Mouse (Mus musculus): ENCODE data around the gene Etfb. TPM values are rescaled to one million over a fixed set of nuclear protein-coding genes. Genes with fewer than 3 reads are reported as not detected.

Etfb gene
- total RNA-seq, 4 experiments from 2014 or later, result 59.8 to 75.6 (median 69.4) TPM

DNA sequence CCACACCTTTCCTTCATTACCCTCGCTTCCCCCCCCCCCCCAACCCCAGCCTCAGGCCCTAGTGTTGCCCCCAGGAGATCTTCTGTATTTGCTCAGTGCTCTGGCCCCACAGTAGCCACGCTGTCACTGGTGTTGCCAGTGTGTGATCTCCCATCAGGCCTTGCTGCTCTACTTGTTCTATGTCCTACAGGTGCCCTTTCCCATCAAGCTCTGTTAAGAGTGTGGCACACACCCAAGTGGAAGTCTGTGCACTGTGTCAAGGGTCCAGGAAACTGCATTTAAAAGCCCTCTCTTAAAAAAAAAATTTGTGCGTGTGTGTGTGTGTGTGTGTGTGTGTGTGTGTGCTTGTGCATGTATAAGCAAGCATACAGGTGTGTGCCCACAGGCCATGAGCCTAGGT lies 4.4 kb downstream of the Etfb start:
- no peak for DNase-seq (ENCODE audit: low spot score in 2 of 2)

- DNase-seq (ENCODE audit: low spot score in 2 of 2), result no peak
Measured at GRCm38 (mm10) chr7:43449811-43450210, 5.9 kb downstream of the Etfb start.

GRCm38 (mm10) chr7:43451726-43452125 lies 7.8 kb downstream of the Etfb start:
- DNase-seq (ENCODE audit: low spot score in 2 of 2), result no peak

- no peak for DNase-seq (ENCODE audit: low spot score in 2 of 2)
Measured at GRCm38 (mm10) chr7:43452609-43453008, 8.7 kb downstream of the Etfb start.

- DNase-seq (ENCODE audit: low spot score in 2 of 2), result no peak
Measured at GRCm38 (mm10) chr7:43453599-43454355, 9.9 kb downstream of the Etfb start.

- DNase-seq (ENCODE audit: low spot score in 2 of 2), result no peak
Measured at GRCm38 (mm10) chr7:43454371-43454770, 10.5 kb downstream of the Etfb start.

DNA sequence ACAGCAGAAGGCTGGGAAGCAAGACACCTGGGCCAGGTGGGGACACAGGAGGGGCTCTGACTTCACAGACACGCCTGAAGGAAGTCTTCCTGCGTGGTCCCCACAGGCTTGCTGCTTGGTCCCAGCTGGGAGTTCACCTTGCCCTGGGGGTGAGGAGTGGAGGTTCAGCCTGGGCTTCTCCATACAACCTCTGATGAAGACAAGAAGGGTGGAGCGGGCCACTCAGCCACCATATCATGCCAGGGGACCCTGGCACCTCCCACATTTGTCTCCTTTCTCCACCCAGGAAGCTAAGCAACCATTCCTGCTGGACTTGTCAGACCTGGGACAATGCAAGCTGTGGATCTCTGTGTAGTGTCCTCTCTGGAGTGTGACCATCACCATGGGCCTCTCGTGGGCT lies 19.0 kb downstream of the Etfb start, which contains the start of gene Vsig10l:
Gene Vsig10l (plus strand): TSS at position 301 of the 400 bp plus-strand sequence.
- no peak for DNase-seq (ENCODE audit: low spot score in 2 of 2)

DNA sequence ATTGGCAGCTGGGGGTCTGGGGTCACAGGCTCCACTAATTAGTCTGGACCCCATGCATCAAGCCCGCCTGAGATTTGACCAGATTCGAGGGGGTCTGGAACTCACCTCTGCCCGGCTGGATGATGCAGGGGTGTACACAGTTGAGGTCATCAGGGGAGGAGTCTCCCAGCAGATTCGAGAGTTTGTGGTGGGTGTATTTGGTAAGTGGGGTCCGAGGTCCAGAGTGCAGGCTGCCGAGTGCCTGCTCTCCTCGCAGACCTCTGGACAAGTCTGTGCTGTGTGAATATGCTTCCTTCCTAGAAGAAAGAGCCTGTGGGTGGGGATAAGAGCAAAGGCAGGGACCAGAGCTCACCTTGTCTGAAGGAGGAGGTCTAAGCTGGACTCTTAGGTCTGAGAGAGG lies 20.1 kb downstream of the Etfb start:
- no peak for DNase-seq (ENCODE audit: low spot score in 2 of 2)

DNA sequence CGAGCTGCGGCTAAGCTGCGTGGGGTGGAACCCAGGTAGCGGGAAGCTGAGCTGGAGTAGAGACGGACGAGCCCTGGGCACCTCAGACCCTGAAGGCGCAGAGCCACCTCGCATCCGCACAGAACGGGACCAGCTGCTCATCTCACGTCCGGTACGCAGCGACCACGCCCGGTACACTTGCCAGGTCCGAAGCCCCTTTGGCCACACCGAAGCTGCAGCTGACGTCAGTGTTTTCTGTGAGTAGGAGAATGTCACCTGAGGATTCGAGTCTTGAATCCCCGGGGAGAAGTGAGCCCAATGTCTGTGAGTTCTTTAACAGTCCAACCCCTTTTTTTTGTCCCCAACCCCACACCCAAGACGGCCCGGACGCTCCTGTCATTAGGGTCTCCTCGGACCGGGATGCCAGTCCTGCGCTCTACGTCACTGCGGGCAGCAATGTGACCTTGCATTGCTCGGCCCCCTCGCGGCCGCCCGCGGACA lies 21.0 kb downstream of the Etfb start:
- no peak for DNase-seq (ENCODE audit: low spot score in 2 of 2)

GRCm38 (mm10) chr7:43465344-43466098 lies 21.6 kb downstream of the Etfb start:
- peak; percentile 71 to 73 for DNase-seq (ENCODE audit: low spot score in 2 of 2)

GRCm38 (mm10) chr7:43466099-43466694 lies 22.3 kb downstream of the Etfb start:
- peak in 1 of 2 experiments; percentile 69 for DNase-seq (ENCODE audit: low spot score in 2 of 2)

GRCm38 (mm10) chr7:43470373-43470772 lies 26.5 kb downstream of the Etfb start:
- DNase-seq (ENCODE audit: low spot score in 2 of 2), result peak in 1 of 2 experiments; percentile 28

DNA sequence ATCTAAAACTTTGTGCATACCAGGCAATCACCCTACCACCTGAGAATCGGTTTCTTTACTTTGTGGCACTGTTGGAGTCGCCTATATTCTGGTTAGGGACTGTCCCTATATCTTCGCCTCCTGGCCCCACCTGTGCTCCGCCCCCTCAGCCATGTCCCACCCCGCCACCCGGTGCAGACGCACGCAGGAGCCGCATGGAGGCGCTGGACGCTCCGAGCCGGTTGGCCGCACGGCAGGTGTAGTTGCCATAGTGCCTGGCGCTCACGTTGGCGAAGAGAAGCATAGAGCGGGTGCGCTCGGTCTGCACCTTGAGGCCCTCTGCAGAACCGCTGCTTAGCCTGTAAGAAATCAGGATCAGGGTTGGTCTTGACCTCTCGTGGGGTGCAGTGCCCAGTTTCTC lies 31.8 kb downstream of the Etfb start:
- DNase-seq (ENCODE audit: low spot score in 2 of 2), result no peak

- no peak for DNase-seq (ENCODE audit: low spot score in 2 of 2)
Measured at GRCm38 (mm10) chr7:43476376-43476775, 32.5 kb downstream of the Etfb start.

DNA sequence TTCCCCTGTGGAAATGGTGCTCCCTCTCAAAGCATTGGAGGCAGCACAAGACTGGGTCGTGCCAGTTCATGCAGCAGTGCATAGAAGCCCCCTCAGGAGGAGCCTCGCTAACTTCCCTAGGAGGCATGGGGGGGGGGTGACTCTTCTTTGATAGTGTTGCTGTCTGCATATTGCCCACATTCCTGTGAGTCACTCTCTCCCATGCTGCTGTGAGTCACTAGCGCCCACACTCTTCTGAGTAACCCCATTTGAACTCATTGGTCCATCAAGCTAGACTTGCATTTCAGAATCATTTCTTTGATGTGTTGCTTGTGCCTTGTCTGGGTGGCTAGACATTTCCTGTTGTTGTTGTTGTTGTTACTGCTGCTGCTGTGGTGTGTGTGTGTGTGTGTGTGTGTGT lies 37.3 kb downstream of the Etfb start:
- DNase-seq (ENCODE audit: low spot score in 2 of 2), result peak in 1 of 2 experiments; percentile 38

- no peak for DNase-seq (ENCODE audit: low spot score in 2 of 2)
Measured at GRCm38 (mm10) chr7:43482090-43482716, 38.3 kb downstream of the Etfb start.

DNA sequence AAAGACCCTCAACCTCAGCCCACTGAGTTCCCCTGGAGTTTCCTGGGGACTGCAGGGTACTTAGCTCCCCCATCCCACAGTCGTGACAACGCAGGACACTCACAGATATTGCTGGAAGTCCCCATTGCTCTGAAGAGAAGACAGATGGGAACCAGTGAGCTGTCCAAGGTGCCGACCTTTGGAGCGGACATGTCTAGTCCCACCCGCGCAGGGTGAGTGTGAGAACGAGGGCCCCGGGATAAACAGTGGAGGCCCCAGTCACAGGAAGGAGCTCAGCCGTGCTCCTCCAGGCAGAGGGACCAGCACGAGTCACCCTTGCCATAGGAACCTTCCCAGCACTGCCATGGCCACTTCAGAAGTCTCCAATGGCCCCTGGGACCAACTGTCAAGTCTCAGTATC lies 39.4 kb downstream of the Etfb start:
- DNase-seq (ENCODE audit: low spot score in 2 of 2), result no peak

DNA sequence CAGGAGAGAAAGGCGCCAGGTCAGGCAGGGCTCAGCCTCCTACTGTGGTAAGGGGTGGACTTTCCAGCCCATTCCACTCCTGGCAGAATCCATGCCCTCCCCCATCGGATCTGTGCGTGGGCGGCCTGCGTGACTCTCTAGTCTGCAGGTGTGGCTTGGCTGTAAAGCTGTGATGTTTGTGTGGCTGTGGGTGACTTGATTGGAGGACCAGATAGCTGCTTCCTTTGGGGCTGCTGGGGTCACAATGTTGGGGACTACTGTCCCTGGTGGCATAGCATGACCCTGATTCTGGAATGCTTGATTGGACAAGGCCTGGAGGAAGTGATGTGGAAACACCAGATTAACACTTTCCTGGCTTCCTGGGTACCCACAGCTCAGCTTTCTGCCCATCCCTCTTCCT lies 44.8 kb downstream of the Etfb start:
- DNase-seq (ENCODE audit: low spot score in 2 of 2), result no peak

DNA sequence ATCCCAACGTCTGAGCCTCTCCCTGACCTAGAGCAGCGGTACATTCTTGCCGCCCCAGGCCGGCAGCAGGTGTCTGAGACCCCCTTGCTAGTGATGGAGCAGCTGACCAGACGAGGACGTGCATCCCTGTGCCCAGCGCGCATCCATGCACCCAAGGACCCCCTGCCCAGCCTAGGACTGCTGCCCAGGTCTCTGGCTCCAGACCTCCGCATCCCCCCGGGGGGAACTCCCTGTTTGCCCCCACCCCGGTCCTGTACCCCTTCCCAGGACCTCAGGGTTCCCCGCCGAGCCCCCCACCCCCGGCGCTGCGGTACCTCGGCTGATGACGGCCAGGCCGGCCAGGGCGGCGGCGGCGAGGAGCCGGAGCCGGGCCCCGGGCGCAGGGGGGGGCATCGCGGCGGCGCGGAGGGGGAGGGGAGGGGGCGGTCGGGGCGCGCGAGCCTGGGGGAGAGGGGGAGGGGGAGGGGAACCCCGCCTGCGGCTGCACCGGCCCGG lies 45.8 kb downstream of the Etfb start, which contains the start of gene Iglon5:
Gene Iglon5 (minus strand): TSS at position 445 of the 495 bp plus-strand sequence.
- DNase-seq (ENCODE audit: low spot score in 2 of 2), result no peak

- peak; percentile 64 to 73 for DNase-seq (ENCODE audit: low spot score in 2 of 2)
Measured at GRCm38 (mm10) chr7:43490182-43490584, 46.3 kb downstream of the Etfb start.

GRCm38 (mm10) chr7:43490861-43491260 lies 47.0 kb downstream of the Etfb start:
- DNase-seq (ENCODE audit: low spot score in 2 of 2), result no peak
